Mouse (Mus musculus) C2C12 (cell line): ENCODE results near the gene Gm47791. TPM values are rescaled to one million over a fixed set of nuclear protein-coding genes. Genes with fewer than 3 reads are reported as not detected.

Experiments used
- H3K27me3 ChIP-seq: one replicate; pipeline ENCODE4 v1.6.1; 2011; ENCODE audit not compliant: control insufficient read depth, insufficient read depth, insufficient read length
- H3K36me3 ChIP-seq: one replicate; pipeline ENCODE4 v1.6.1; 2011; ENCODE audit not compliant: control insufficient read depth, insufficient read depth
- H3K4me3 ChIP-seq: one replicate; pipeline ENCODE4 v1.5.1; 2011; ENCODE audit warnings: mild to moderate bottlenecking, control low read depth; ENCODE audit not compliant: poor library complexity, insufficient read depth, severe bottlenecking
- H3K79me2 ChIP-seq: one replicate; pipeline ENCODE4 v1.6.1; 2011; ENCODE audit not compliant: control insufficient read depth, insufficient read depth
- H3K79me3 ChIP-seq: one replicate; pipeline ENCODE4 v1.6.1; 2011; ENCODE audit warnings: low read depth, control low read depth
- H3ac ChIP-seq: one replicate; pipeline ENCODE3; 2011; ENCODE audit warnings: low read depth; ENCODE audit not compliant: control insufficient read depth, insufficient read length
- CEBPB ChIP-seq: IDR thresholded peaks from one replicate; pipeline ENCODE4 v1.6.1; 2011; ENCODE audit warnings: low read depth, mild to moderate bottlenecking, control low read depth, moderate library complexity
- CTCF ChIP-seq: IDR thresholded peaks from one replicate; pipeline ENCODE4 v1.5.1; 2011; ENCODE audit not compliant: control insufficient read depth, insufficient read depth, insufficient read length
- FOSL1 ChIP-seq: IDR thresholded peaks from one replicate; pipeline ENCODE4 v1.8.0; 2011; ENCODE audit warnings: mild to moderate bottlenecking, low read length; ENCODE audit not compliant: poor library complexity, insufficient read depth, severe bottlenecking
- MAX ChIP-seq: IDR thresholded peaks from one replicate; pipeline ENCODE4 v1.6.1; 2011; ENCODE audit warnings: mild to moderate bottlenecking, control low read depth
- MYOD1 ChIP-seq: IDR thresholded peaks from one replicate; pipeline ENCODE4 v1.6.1; 2011; ENCODE audit warnings: low read depth; ENCODE audit not compliant: control insufficient read depth, insufficient read length
- MYOG ChIP-seq: IDR thresholded peaks from one replicate; pipeline ENCODE4 v1.6.1; 2011; ENCODE audit not compliant: control insufficient read depth, insufficient read length; ENCODE audit errors: extremely low read depth
- USF1 ChIP-seq: IDR thresholded peaks from one replicate; pipeline ENCODE4 v1.6.1; 2011; ENCODE audit warnings: low read depth, mild to moderate bottlenecking, control low read depth, moderate library complexity
- polyA plus RNA-seq: library from polyadenylated mRNA; unstranded; fragments of >200 nt; fragmentation: generic; extraction: Trizol; gene quantifications from one replicate; pipeline ENCODE4 v1.2.1, GENCODE M21; 2012; ENCODE audit warnings: missing spikeins

The Gm47791 gene
- polyA plus RNA-seq, 1 experiment: not detected

- no peak for TF ChIP-seq MYOG
- TF ChIP-seq USF1: no peak
- H3K79me3 ChIP-seq: no peaks in the 10 kb centered on the region
- H3K79me2 ChIP-seq: no peaks in the 10 kb centered on the region
- H3K4me3 ChIP-seq: no peak overlapping the region
- H3K27me3 ChIP-seq: no peaks in the 10 kb centered on the region
- H3ac ChIP-seq: no peak overlapping the region
- peaks cover 44% of the 10 kb centered on the region for H3K36me3 ChIP-seq
Measured at GRCm38 (mm10) chr1:82746408-82746807, 24.6 kb downstream of the Gm47791 start.

DNA sequence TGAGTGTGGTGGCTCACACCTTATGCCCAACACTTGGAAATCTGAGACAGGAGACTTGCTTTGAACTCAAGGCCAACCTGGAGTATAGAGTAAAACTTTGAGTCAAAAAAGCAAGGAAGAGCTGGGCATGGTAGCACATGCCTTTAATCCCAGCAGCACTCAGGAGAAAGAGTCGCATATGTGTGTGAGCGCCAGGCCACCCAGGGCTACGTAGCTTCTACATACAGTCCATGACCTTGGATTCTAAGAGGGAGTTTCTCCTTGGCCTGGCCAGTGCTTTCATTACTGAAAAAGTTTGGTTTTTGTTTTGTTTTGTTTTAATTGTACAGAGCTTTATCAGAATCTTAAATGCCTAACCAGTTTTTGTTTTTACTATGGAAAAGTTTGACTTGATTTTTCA lies 27.1 kb downstream of the Gm47791 start:
- H3K79me3 ChIP-seq: no peaks in the 10 kb centered on the region
- H3K27me3 ChIP-seq: no peaks in the 10 kb centered on the region

GRCm38 (mm10) chr1:82741539-82741938 lies 29.5 kb downstream of the Gm47791 start:
- Histone ChIP-seq H3K36me3 (peaks cover 68% of the 10 kb centered on the region), H3K27me3 (no peaks in the 10 kb centered on the region), H3K79me2 (no peaks in the 10 kb centered on the region), H3K79me3 (no peaks in the 10 kb centered on the region), H3ac (no peak overlapping the region), H3K4me3 (no peak overlapping the region)
- TF ChIP-seq MAX (no peak), CEBPB (no peak), USF1 (no peak), MYOD1 (no peak), FOSL1 (no peak), MYOG (no peak), CTCF (no peak)

More for the DNA sequence above, 27.1 kb downstream of the Gm47791 start:
- Histone ChIP-seq H3K36me3 (peaks cover 50% of the 10 kb centered on the region), H3K4me3 (no peak overlapping the region), H3K79me2 (no peaks in the 10 kb centered on the region), H3ac (no peak overlapping the region)
- TF ChIP-seq FOSL1: no peak
- TF ChIP-seq CEBPB: no peak
- TF ChIP-seq CTCF: no peak
- no peak for TF ChIP-seq MAX
- TF ChIP-seq MYOG: no peak
- TF ChIP-seq USF1: no peak
- no peak for TF ChIP-seq MYOD1

DNA sequence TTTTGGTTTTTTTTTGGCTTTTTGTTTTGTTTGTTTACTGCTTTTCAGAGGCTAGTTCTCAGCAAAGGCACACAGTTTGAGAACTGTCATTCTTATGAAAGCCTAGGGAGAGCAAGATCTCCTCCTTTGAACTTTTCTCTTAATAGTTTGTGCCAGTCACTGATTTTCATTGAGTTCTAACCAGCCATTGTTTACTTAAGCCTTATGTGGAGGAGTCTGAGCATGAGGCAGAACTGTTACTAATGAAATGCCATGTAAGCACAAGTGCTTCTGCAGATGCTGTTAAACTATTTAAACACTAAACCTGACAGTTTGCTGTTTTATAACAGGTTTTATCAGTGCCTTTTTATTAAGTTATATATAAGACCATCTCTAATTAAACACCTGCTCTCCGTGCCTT lies 33.0 kb downstream of the Gm47791 start:
- H3K79me3 ChIP-seq: no peaks in the 10 kb centered on the region
- TF ChIP-seq CTCF (no peak), USF1 (no peak), MYOD1 (no peak)
- H3K36me3 ChIP-seq: peaks cover 89% of the 10 kb centered on the region
- H3K4me3 ChIP-seq: no peak overlapping the region
- H3K79me2 ChIP-seq: no peaks in the 10 kb centered on the region
- H3K27me3 ChIP-seq: no peaks in the 10 kb centered on the region
- H3ac ChIP-seq: no peak overlapping the region

DNA sequence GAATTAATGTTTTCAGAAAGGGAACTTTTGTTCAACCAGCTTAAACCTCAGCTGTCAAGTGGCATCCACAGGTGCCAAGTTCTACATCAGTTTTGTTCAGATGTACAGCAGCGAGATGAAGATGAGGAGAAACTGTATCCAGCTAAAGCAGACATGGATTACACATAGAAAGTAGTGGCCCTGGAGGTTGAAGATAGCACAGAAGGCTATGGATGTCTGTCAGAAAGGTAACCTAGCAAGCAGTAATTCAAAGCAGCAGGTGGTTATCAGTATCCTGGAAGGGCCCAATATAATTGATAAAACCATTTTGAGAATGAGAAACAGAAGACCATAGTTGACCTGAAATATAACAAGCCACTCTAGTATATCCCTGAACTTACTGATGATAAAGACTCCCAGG lies 37.7 kb downstream of the Gm47791 start:
- TF ChIP-seq USF1 (no peak), CEBPB (no peak)
- H3K79me3 ChIP-seq: peaks cover 4% of the 10 kb centered on the region
- H3K79me2 ChIP-seq: peaks cover 14% of the 10 kb centered on the region
- no peak overlapping the region for H3K4me3 ChIP-seq
- no peaks in the 10 kb centered on the region for H3K27me3 ChIP-seq
- peaks cover 88% of the 10 kb centered on the region for H3K36me3 ChIP-seq
- no peak overlapping the region for H3ac ChIP-seq

DNA sequence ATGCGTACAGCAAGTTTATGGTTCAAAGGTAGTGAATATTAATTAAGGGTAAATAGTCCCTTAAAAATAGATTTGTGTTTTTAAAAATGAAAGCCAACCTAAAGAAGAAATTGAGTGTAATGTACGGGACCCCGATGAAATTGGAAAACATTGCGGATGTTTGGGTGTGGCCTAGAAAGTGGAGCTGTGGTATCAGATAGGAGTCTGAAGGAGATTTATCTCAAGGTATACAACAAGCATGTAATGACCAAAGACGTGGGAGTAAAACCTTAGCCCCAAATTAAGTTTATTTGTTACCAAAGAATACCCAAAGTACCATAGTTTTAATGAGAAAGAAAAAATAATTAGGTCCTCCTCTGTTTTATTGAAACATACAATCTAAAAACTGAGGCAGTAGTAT lies 44.6 kb downstream of the Gm47791 start:
- Histone ChIP-seq H3K27me3 (no peaks in the 10 kb centered on the region), H3K36me3 (peaks cover 25% of the 10 kb centered on the region), H3ac (no peak overlapping the region), H3K4me3 (no peak overlapping the region), H3K79me3 (peaks cover 21% of the 10 kb centered on the region), H3K79me2 (peaks cover 47% of the 10 kb centered on the region)
- TF ChIP-seq USF1 (no peak), MYOD1 (no peak), CTCF (no peak), MYOG (no peak), MAX (no peak), FOSL1 (no peak), CEBPB (no peak)

- H3K4me3 ChIP-seq: peak overlapping the region; percentile 96
Measured at GRCm38 (mm10) chr1:82725875-82726185, 45.2 kb downstream of the Gm47791 start.

More at GRCm38 (mm10) chr1:82725875-82726185, 45.2 kb downstream of the Gm47791 start:
- TF ChIP-seq USF1 (no peak), CTCF (no peak), FOSL1 (no peak), CEBPB (no peak), MAX (no peak), MYOD1 (no peak), MYOG (no peak)
- Histone ChIP-seq H3K79me2 (peaks cover 47% of the 10 kb centered on the region), H3K79me3 (peaks cover 21% of the 10 kb centered on the region), H3ac (peak overlapping the region; percentile 91), H3K27me3 (no peaks in the 10 kb centered on the region), H3K36me3 (peaks cover 18% of the 10 kb centered on the region)
